Mouse (Mus musculus) CH12.LX (cell line): Measurements from ENCODE around the gene Ttc38.

Experiments used
- CTCF ChIP-seq, 2 experiments: IDR thresholded peaks in 1 of 2; conservative IDR thresholded peaks in 1 of 2; 2 replicates each; pipeline ENCODE4 v1.5.1; 2011 to 2012; ENCODE audit warnings: low read depth in 2 of 2, low read length in 2 of 2, improper control_type of control experiment in 1 of 2, inconsistent platforms in 1 of 2, mild to moderate bottlenecking in 1 of 2, moderate library complexity in 1 of 2
- EP300 ChIP-seq: IDR thresholded peaks from 2 replicates; pipeline ENCODE4 v1.6.1; 2011; ENCODE audit warnings: low read length, improper control_type of control experiment
- ETS1 ChIP-seq: conservative IDR thresholded peaks from 2 replicates; pipeline ENCODE4 v1.6.1; 2012; ENCODE audit warnings: low read depth, mild to moderate bottlenecking, inconsistent platforms, low read length, improper control_type of control experiment, moderate library complexity
- HCFC1 ChIP-seq: IDR thresholded peaks from 2 replicates; pipeline ENCODE4 v1.6.1; 2012; ENCODE audit warnings: low read depth, mild to moderate bottlenecking, inconsistent platforms, low read length, improper control_type of control experiment
- JUN ChIP-seq: IDR thresholded peaks from 2 replicates; pipeline ENCODE4 v1.6.1; 2011; ENCODE audit warnings: low read depth, mild to moderate bottlenecking, low read length, improper control_type of control experiment, moderate library complexity; ENCODE audit not compliant: insufficient read depth
- POLR2A ChIP-seq: IDR thresholded peaks from 2 replicates; pipeline ENCODE4 v1.6.1; 2011; ENCODE audit warnings: low read depth, mild to moderate bottlenecking, improper control_type of control experiment, low read length
- RAD21 ChIP-seq: IDR thresholded peaks from 2 replicates; pipeline ENCODE4 v1.6.1; 2011; ENCODE audit warnings: low read depth, mild to moderate bottlenecking, low read length, improper control_type of control experiment, moderate library complexity

GRCm38 (mm10) chr15:85822011-85822359 is 10.1 kb upstream of the Ttc38 start:
- TF ChIP-seq POLR2A (no peak), RAD21 (no peak), EP300 (no peak), JUN (no peak), CTCF (conservative IDR thresholded peaks at IDR 0.05 in 1 of 2, IDR thresholded peaks at IDR 0.05 in 1 of 2; ENCODE audit: low read depth in 2 of 2, low read length in 2 of 2) (no peak), ETS1 (no peak), HCFC1 (no peak)
